In the genomic region with DNA sequence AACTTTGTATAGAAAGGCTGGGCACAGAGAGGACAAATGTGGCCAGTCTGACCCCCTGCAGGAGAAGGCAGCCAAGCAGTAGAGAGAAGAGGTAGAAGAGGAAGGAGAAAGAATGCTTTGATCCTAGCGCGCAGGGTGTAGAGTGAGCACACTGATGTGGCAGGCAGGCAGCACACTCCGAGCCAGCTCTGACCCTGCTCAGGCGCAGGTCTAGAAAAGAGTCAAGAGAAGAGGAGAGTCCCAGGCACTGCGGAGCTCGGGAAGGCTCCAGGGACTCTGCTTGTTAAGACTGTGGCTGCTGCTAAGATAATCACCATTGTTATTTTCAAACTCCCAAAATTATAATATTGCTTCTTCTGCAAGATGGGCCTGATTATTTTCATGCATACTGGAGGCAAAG, we compare ENCODE assay signal across 10 mouse cellular contexts.
DNase-seq lines count a peak whose midpoint lies in the region; ATAC-seq and TF ChIP-seq lines count a peak whose summit lies in the region.
"Had no signal": no experiment of that assay in that cellular context is flagged by ENCODE, and none has a peak within 500 bp of the region (broad histone marks: within the 10 kb centered on the region; RNA-seq: fewer than 3 reads in every experiment).

No protein-coding gene starts in this region.

- H3K4me3 ChIP-seq in heart, embryonic 12.5 days, result no peak overlapping the region
- no peak overlapping the region for H3K4me3 ChIP-seq in lung, embryonic 14.5 days (ENCODE audit: low read depth, low read length)
- no peak overlapping the region for H3K4me3 ChIP-seq in embryonic facial prominence, embryonic 11.5 days (ENCODE audit: low read depth, low read length)

- no peaks in the 10 kb centered on the region for H3K27me3 ChIP-seq in heart, embryonic 12.5 days (replicated peaks)
- H3K27me3 ChIP-seq in lung, embryonic 14.5 days (ENCODE audit: insufficient read depth, low read length), result no peaks in the 10 kb centered on the region
- no peaks in the 10 kb centered on the region for H3K27me3 ChIP-seq in embryonic facial prominence, embryonic 11.5 days (ENCODE audit: control insufficient read depth, insufficient read depth, low read length)

- no peak overlapping the region for H3K27ac ChIP-seq in heart, embryonic 12.5 days (ENCODE audit: poor library complexity, severe bottlenecking)
- no peak overlapping the region for H3K27ac ChIP-seq in lung, embryonic 14.5 days (ENCODE audit: low read depth)
- H3K27ac ChIP-seq in embryonic facial prominence, embryonic 11.5 days (replicated peaks; ENCODE audit: low read depth, low read length), result no peak overlapping the region

- TF ChIP-seq CTCF in lung, embryonic 14.5 days (IDR thresholded peaks at IDR 0.05; ENCODE audit: low read depth), result no peak
- no peak for TF ChIP-seq CTCF in brain, embryonic 14.5 days (IDR thresholded peaks at IDR 0.05; ENCODE audit: borderline replicate concordance, extremely low read depth, insufficient read depth, insufficient read length)

- ATAC-seq in heart, embryonic 12.5 days (ENCODE audit: insufficient number of reproducible peaks, low FRiP score), result no peak; the same call in 1 of the 2 replicates
- ATAC-seq in lung, embryonic 14.5 days (ENCODE audit: insufficient read depth), result peak; percentile 69; the same call in 1 of the 2 replicates
- peak; percentile 73; the same call in 1 of the 2 replicates for ATAC-seq in embryonic facial prominence, embryonic 11.5 days (replicated peaks; ENCODE audit: insufficient number of reproducible peaks, low FRiP score, low TSS enrichment, low read depth)

- peaks cover 36% of the 10 kb centered on the region for H3K4me1 ChIP-seq in heart, embryonic 12.5 days (replicated peaks)
- no peaks in the 10 kb centered on the region for H3K4me1 ChIP-seq in lung, embryonic 14.5 days (ENCODE audit: insufficient read depth)
- H3K4me1 ChIP-seq in embryonic facial prominence, embryonic 11.5 days (ENCODE audit: control insufficient read depth, insufficient read depth, low read length), result no peaks in the 10 kb centered on the region

- 11% methylated on average over 6 of the region's 6 CpGs for WGBS in heart, embryonic 12.5 days
- 20% methylated on average over 6 of the region's 6 CpGs for WGBS in lung, embryonic 14.5 days
- WGBS in embryonic facial prominence, embryonic 11.5 days, result 0% methylated on average over 6 of the region's 6 CpGs

- H3K9ac ChIP-seq in heart, embryonic 12.5 days, result no peak overlapping the region
- H3K9ac ChIP-seq in lung, embryonic 14.5 days, result no peak overlapping the region
- no peak overlapping the region for H3K9ac ChIP-seq in embryonic facial prominence, embryonic 11.5 days (replicated peaks; ENCODE audit: low read length)

- H3K4me2 ChIP-seq in heart, embryonic 12.5 days, result peak overlapping the region; percentile 1; the same call in 1 of the 2 replicates
- no peak overlapping the region for H3K4me2 ChIP-seq in lung, embryonic 14.5 days
- no peak overlapping the region for H3K4me2 ChIP-seq in embryonic facial prominence, embryonic 11.5 days (ENCODE audit: low read depth, low read length)

- H3K36me3 ChIP-seq in heart, embryonic 12.5 days, result no peaks in the 10 kb centered on the region
- no peaks in the 10 kb centered on the region for H3K36me3 ChIP-seq in lung, embryonic 14.5 days (ENCODE audit: insufficient read depth)
- no peaks in the 10 kb centered on the region for H3K36me3 ChIP-seq in embryonic facial prominence, embryonic 11.5 days (replicated peaks; ENCODE audit: control insufficient read depth, insufficient read depth, low read depth, low read length)

- H3K9me3 ChIP-seq in heart, embryonic 12.5 days (replicated peaks), result no peaks in the 10 kb centered on the region
- no peaks in the 10 kb centered on the region for H3K9me3 ChIP-seq in lung, embryonic 14.5 days (ENCODE audit: low read depth, low read length)
- H3K9me3 ChIP-seq in embryonic facial prominence, embryonic 11.5 days (replicated peaks; ENCODE audit: control insufficient read depth, low read length), result no peaks in the 10 kb centered on the region

- no peak for DNase-seq in heart, adult 9 months (ENCODE audit: low spot score in 2 of 2)
- DNase-seq in lung, embryonic 14.5 days, result peak; percentile 20
- DNase-seq in lung, postnatal 14 days, result no peak
- DNase-seq in brain, embryonic 14.5 days (ENCODE audit: low read depth), result peak; percentile 20
- peak; percentile 26 for DNase-seq in embryonic facial prominence, embryonic 11.5 days (ENCODE audit: low spot score)
- DNase-seq in right cerebral cortex, postnatal 10 days (ENCODE audit: low spot score in 2 of 2), result no peak
- no peak for DNase-seq in cerebellum, adult 8-10 months
- DNase-seq: cerebellum, postnatal 36 days; gastrocnemius, postnatal 14 days had no signal

- TF ChIP-seq POLR2A in brain, embryonic 14.5 days (IDR thresholded peaks at IDR 0.05; ENCODE audit: borderline replicate concordance, extremely low read depth, insufficient read depth, insufficient read length, poor library complexity, severe bottlenecking), result no peak

Comparison
In these comparisons a context has a peak if more than half of its experiments do, and no peak if none do; other contexts are left out.
1. DNase-seq: peak in lung, embryonic 14.5 days (single experiment), brain, embryonic 14.5 days (single experiment) and embryonic facial prominence, embryonic 11.5 days (single experiment); none in heart, adult 9 months (0 of 2), lung, postnatal 14 days (single experiment), right cerebral cortex, postnatal 10 days (0 of 2) and cerebellum, adult 8-10 months (single experiment).